Comparison of ENCODE assay signal across 9 mouse cellular contexts in genomic region chr11:97576136-97576906, GRCm38 (mm10). TPM values are rescaled to one million over a fixed set of nuclear protein-coding genes. Genes with fewer than 3 reads are reported as not detected.
DNase-seq lines count a peak whose midpoint lies in the region; ATAC-seq and TF ChIP-seq lines count a peak whose summit lies in the region.
"Had no signal": no experiment of that assay in that cellular context is flagged by ENCODE, and none has a peak within 500 bp of the region (broad histone marks: within the 10 kb centered on the region; RNA-seq: fewer than 3 reads in every experiment).

Gene Srcin1, minus strand, starts transcription at chr11:97576186.

- peak; percentile 72 for DNase-seq in MN1 (ENCODE audit: low spot score)
- DNase-seq in brain, embryonic 14.5 days (ENCODE audit: low read depth) = no peak
- DNase-seq in left cerebral cortex, adult 2 months (ENCODE audit: extremely low spot score in 1 of 2, low spot score in 2 of 2) = peak; percentile 63
- DNase-seq in lung, postnatal 36 days = peak; percentile 68
- peak; percentile 83 for DNase-seq in testis, postnatal 10 days (ENCODE audit: low spot score)
- DNase-seq in embryo, embryonic 9.5 days (ENCODE audit: extremely low spot score) = no peak

- no peak for ATAC-seq in forebrain, embryonic 16.5 days
- ATAC-seq in hindbrain, embryonic 15.5 days (ENCODE audit: low FRiP score, low read depth) = no peak

- intact Hi-C loops in left cerebral cortex, adult 2 months (cut with DNase I) = loop anchor here (5.0 kb wide), 1 partner anchor 89 kb away; no protein-coding TSS in a partner anchor

- H3K36me3 ChIP-seq in forebrain, embryonic 16.5 days (ENCODE audit: control insufficient read depth, insufficient read depth) = no peaks in the 10 kb centered on the region
- H3K36me3 ChIP-seq in hindbrain, embryonic 15.5 days = no peaks in the 10 kb centered on the region

- H3K9me3 ChIP-seq in forebrain, embryonic 16.5 days (ENCODE audit: control insufficient read depth, low read length) = no peaks in the 10 kb centered on the region
- no peaks in the 10 kb centered on the region for H3K9me3 ChIP-seq in hindbrain, embryonic 15.5 days

- H3K27ac ChIP-seq in forebrain, embryonic 16.5 days (ENCODE audit: low read length) = peak within 1 kb of the TSS; percentile 97
- H3K27ac ChIP-seq in hindbrain, embryonic 15.5 days (replicated peaks) = peak within 1 kb of the TSS; percentile 95
- H3K27ac ChIP-seq in left cerebral cortex, adult 2 months = peak within 1 kb of the TSS; percentile 97

- WGBS in forebrain, embryonic 16.5 days = 25% methylated on average over 9 of the region's 9 CpGs
- WGBS in hindbrain, embryonic 15.5 days = 31% methylated on average over 9 of the region's 9 CpGs

- peak within 1 kb of the TSS; percentile 85 for H3K4me3 ChIP-seq in forebrain, embryonic 16.5 days (replicated peaks; ENCODE audit: low read length)
- peak within 1 kb of the TSS; percentile 82 for H3K4me3 ChIP-seq in hindbrain, embryonic 15.5 days
- H3K4me3 ChIP-seq in left cerebral cortex, adult 2 months = peak within 1 kb of the TSS; percentile 86

- H3K4me1 ChIP-seq in forebrain, embryonic 16.5 days (replicated peaks; ENCODE audit: control insufficient read depth, insufficient read depth, low read length) = peaks cover 44% of the 10 kb centered on the region
- H3K4me1 ChIP-seq in hindbrain, embryonic 15.5 days (replicated peaks) = peaks cover 40% of the 10 kb centered on the region

- H3K27me3 ChIP-seq in forebrain, embryonic 16.5 days (replicated peaks; ENCODE audit: control insufficient read depth, insufficient read depth, low read length) = no peaks in the 10 kb centered on the region
- no peaks in the 10 kb centered on the region for H3K27me3 ChIP-seq in hindbrain, embryonic 15.5 days

- TF ChIP-seq POLR2A in brain, embryonic 14.5 days (IDR thresholded peaks at IDR 0.05; ENCODE audit: borderline replicate concordance, extremely low read depth, insufficient read depth, insufficient read length, poor library complexity, severe bottlenecking) = no peak

- TF ChIP-seq CTCF in brain, embryonic 14.5 days (IDR thresholded peaks at IDR 0.05; ENCODE audit: borderline replicate concordance, extremely low read depth, insufficient read depth, insufficient read length) = no peak
- TF ChIP-seq CTCF in left cerebral cortex, adult 2 months (IDR thresholded peaks at IDR 0.05) = no peak

- H3K9ac ChIP-seq in forebrain, embryonic 16.5 days (replicated peaks; ENCODE audit: low read depth, low read length) = peak within 1 kb of the TSS; percentile 97
- H3K9ac ChIP-seq in hindbrain, embryonic 15.5 days = peak within 1 kb of the TSS; percentile 96

- peak within 1 kb of the TSS; percentile 86 for H3K4me2 ChIP-seq in forebrain, embryonic 16.5 days (ENCODE audit: low read length)
- peak within 1 kb of the TSS; percentile 90 for H3K4me2 ChIP-seq in hindbrain, embryonic 15.5 days

RNA-seq across cellular contexts. Expression of gene Srcin1, which starts in this region (rescaled TPM):
- polyA plus RNA-seq in brain, embryonic 14.5 days (2012; rRNA removed) = 45.1 and 70.2 TPM in 2 replicates
- 7.0 and 9.9 TPM in 2 replicates for polyA plus RNA-seq in forebrain, embryonic 16.5 days (2015; fragmentation: Nextera tagmentation; extraction: Ambion mirVana)
- polyA plus RNA-seq in hindbrain, embryonic 15.5 days (2015; fragmentation: Nextera tagmentation; extraction: Ambion mirVana) = 11.9 TPM in 2 replicates
- 100 to 1,000 TPM; 308 to 318 TPM for total RNA-seq in left cerebral cortex, adult 2 months (2021)
- total RNA-seq: common myeloid progenitor, adult 5-6 weeks had no signal

Comparison
In these comparisons a context has a peak if more than half of its experiments do, and no peak if none do; other contexts are left out.
1. DNase-seq: peak in MN1 (single experiment), left cerebral cortex, adult 2 months (2 of 2), lung, postnatal 36 days (single experiment) and testis, postnatal 10 days (single experiment); none in brain, embryonic 14.5 days (single experiment) and embryo, embryonic 9.5 days (single experiment).
2. Peak in every context shown above with its lines, with median percentiles within 50 percentile points of each other: H3K27ac ChIP-seq and H3K4me3 ChIP-seq.